Mouse (Mus musculus): Measurements from ENCODE around the gene Zfp764. TPM values are rescaled to one million over a fixed set of nuclear protein-coding genes. Genes with fewer than 3 reads are reported as not detected.

The Zfp764 gene
- polyA plus RNA-seq, 1 experiment from 2014 or later = 4.2 TPM

DNA sequence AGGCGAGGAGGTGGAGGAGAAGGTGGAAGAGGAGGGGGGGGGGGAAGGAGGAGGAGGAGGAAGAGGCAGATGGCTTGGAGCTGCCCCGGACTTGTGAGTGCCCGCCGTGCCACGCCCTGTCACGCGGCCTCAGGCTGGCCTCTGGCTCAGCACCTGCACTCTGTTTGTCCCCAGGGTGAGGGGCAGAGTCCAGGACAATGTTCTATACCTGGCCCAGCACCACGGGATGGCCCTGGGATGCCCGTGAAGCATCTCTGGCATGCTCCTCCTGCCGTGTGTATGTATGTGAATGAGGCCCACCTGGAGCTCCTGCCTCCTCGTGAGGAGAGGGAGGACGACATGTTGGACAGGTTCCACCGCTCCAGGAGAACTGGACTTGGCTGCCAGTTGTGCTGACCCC is 45.2 kb downstream of the Zfp764 start:
- Histone ChIP-seq H3K27me3 (replicated peaks) (peaks cover 19% of the 10 kb centered on the region; the same call in 1 of the 2 replicates), H3K9me3 (replicated peaks) (no peaks in the 10 kb centered on the region), H3K4me2 (no peak overlapping the region), H3K36me3 (no peaks in the 10 kb centered on the region), H3K4me3 (replicated peaks) (no peak overlapping the region), H3K9ac (replicated peaks) (no peak overlapping the region), H3K4me1 (peaks cover 11% of the 10 kb centered on the region), H3K27ac (replicated peaks) (no peak overlapping the region)
- ATAC-seq (ENCODE audit: low FRiP score) = no peak
- WGBS = 55% methylated on average over 12 of the region's 13 CpGs

DNA sequence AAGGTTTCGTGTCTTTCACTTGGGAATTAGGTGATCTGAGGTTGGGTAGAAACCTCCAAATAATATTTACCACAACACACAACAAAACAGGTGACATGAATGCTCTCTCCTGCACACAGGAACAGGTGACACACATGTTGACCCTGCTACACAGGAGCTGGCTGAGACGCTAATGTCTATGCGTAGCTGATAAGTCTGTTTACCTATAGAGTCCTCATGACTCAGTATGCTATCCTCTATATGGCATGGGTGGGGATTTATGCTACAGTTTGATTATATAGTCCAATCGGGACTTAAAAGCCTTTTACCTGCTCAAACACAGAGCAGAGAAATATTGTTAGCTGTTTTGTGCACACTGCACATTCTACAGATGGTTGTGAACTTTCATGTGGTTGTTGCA is 46.4 kb downstream of the Zfp764 start:
- H3K27me3 ChIP-seq (replicated peaks) = peaks cover 16% of the 10 kb centered on the region; the same call in 1 of the 2 replicates
- H3K4me2 ChIP-seq = no peak overlapping the region
- no peaks in the 10 kb centered on the region for H3K36me3 ChIP-seq
- no peak overlapping the region for H3K4me3 ChIP-seq (replicated peaks)
- H3K4me1 ChIP-seq = peaks cover 11% of the 10 kb centered on the region
- no peak for ATAC-seq (ENCODE audit: low FRiP score)
- H3K9ac ChIP-seq (replicated peaks) = no peak overlapping the region
- H3K9me3 ChIP-seq (replicated peaks) = no peaks in the 10 kb centered on the region
- WGBS = 75% methylated on average over 4 of the region's 4 CpGs
- H3K27ac ChIP-seq (replicated peaks) = no peak overlapping the region

DNA sequence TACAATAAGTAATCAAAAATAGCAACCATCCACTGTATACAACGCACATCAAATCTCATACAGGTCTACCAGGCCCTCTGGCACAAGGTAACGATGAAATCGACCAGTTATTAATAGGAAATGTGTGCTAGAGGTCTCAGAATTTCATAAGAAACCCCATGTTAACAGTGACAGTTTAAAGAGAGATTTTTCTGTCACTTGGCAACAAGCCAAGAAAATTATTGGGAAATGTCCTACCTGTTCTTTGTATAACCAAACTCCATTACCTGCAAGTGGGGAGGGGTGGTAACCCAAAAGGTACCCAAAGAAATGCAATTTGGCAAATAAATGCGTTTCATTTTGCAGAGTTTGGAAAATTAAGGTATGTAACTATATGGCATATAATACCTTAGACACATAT is 48.1 kb downstream of the Zfp764 start:
- Histone ChIP-seq H3K4me1 (peaks cover 3% of the 10 kb centered on the region), H3K9me3 (replicated peaks) (no peaks in the 10 kb centered on the region), H3K4me2 (no peak overlapping the region), H3K9ac (replicated peaks) (no peak overlapping the region), H3K27ac (replicated peaks) (no peak overlapping the region), H3K36me3 (no peaks in the 10 kb centered on the region), H3K4me3 (replicated peaks) (no peak overlapping the region), H3K27me3 (replicated peaks) (peaks cover 16% of the 10 kb centered on the region; the same call in 1 of the 2 replicates)
- 72% methylated on average over 4 of the region's 4 CpGs for WGBS
- no peak for ATAC-seq (ENCODE audit: low FRiP score)

DNA sequence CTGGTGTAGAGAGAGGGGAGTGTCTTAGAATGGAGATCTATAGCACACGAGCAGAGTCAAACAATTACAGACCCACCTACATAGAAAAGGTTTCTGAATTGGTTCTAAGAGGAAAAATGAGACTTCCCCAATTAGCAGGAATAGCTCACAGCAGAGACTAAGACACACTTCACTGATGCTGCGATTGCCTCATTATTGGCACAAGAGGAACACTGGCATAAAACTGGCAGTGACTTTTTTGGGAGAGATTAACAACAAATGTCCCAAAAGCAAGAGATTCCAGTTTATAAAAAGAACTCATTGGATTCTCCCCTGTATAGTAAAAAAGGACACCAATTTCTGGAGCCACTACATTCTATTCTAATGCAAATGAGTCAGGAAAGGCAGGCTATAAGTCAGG is 48.8 kb downstream of the Zfp764 start:
- H3K27me3 ChIP-seq (replicated peaks) = peaks cover 16% of the 10 kb centered on the region; the same call in 1 of the 2 replicates
- H3K4me3 ChIP-seq (replicated peaks) = no peak overlapping the region
- ATAC-seq (ENCODE audit: low FRiP score) = no peak
- H3K27ac ChIP-seq (replicated peaks) = no peak overlapping the region
- H3K9ac ChIP-seq (replicated peaks) = no peak overlapping the region
- H3K36me3 ChIP-seq = no peaks in the 10 kb centered on the region
- 65% methylated on average over 2 of the region's 2 CpGs for WGBS
- no peaks in the 10 kb centered on the region for H3K4me1 ChIP-seq
- no peaks in the 10 kb centered on the region for H3K9me3 ChIP-seq (replicated peaks)
- H3K4me2 ChIP-seq = no peak overlapping the region

DNA sequence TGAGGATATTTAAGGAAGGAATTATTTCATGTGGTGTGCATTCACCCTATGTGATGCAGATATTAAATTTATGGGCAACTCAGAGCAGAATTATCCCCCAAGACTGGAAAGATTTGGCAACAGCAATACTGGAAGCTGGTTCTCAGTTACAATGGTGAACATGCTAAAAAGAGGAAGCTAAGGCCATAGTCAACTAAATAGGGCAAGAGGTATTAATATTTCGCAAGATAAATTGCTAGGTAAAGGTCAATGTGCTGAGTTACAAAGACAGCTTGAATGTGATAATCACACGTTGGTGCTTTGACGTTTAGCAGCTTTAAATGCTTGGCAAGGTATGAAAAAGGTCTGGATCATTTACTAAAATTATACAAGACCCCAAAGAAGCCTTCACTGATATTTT is 50.8 kb downstream of the Zfp764 start:
- 70% methylated on average over 3 of the region's 3 CpGs for WGBS
- H3K4me1 ChIP-seq = no peaks in the 10 kb centered on the region

More for the DNA sequence above, 50.8 kb downstream of the Zfp764 start:
- H3K4me3 ChIP-seq (replicated peaks) = no peak overlapping the region
- H3K27ac ChIP-seq (replicated peaks) = no peak overlapping the region
- no peak overlapping the region for H3K9ac ChIP-seq (replicated peaks)
- no peak for ATAC-seq (ENCODE audit: low FRiP score)
- no peaks in the 10 kb centered on the region for H3K36me3 ChIP-seq
- no peak overlapping the region for H3K4me2 ChIP-seq
- peaks cover 13% of the 10 kb centered on the region; the same call in 1 of the 2 replicates for H3K27me3 ChIP-seq (replicated peaks)
- H3K9me3 ChIP-seq (replicated peaks) = no peaks in the 10 kb centered on the region

Other genes with a start within 250 kb of the Zfp764 start
- 64.2 and 65.8 TPM in 2 replicates for gene Cd2bp2, start 210.8 kb downstream of the Zfp764 start, polyA plus RNA-seq (2015; fragmentation: Nextera tagmentation; extraction: Ambion mirVana)
- gene Tbc1d10b, start 198.4 kb downstream of the Zfp764 start, polyA plus RNA-seq (2015; fragmentation: Nextera tagmentation; extraction: Ambion mirVana) = 30.0 and 35.6 TPM in 2 replicates
- 42.1 and 72.2 TPM in 2 replicates for gene Mylpf, start 197.9 kb downstream of the Zfp764 start, polyA plus RNA-seq (2015; fragmentation: Nextera tagmentation; extraction: Ambion mirVana)
- 47.5 and 48.8 TPM in 2 replicates for gene Zfp553, start 173.8 kb downstream of the Zfp764 start, polyA plus RNA-seq (2015; fragmentation: Nextera tagmentation; extraction: Ambion mirVana)
- 15.8 and 40.6 TPM in 2 replicates for gene Sept1, start 173.7 kb downstream of the Zfp764 start, polyA plus RNA-seq (2015; fragmentation: Nextera tagmentation; extraction: Ambion mirVana)
- gene Zfp771, start 162.5 kb downstream of the Zfp764 start, polyA plus RNA-seq (2015; fragmentation: Nextera tagmentation; extraction: Ambion mirVana) = 72.3 and 83.5 TPM in 2 replicates
- 128 and 136 TPM in 2 replicates for gene Dctpp1, start 146.1 kb downstream of the Zfp764 start, polyA plus RNA-seq (2015; fragmentation: Nextera tagmentation; extraction: Ambion mirVana)
- gene Sephs2, start 132.8 kb downstream of the Zfp764 start, polyA plus RNA-seq (2015; fragmentation: Nextera tagmentation; extraction: Ambion mirVana) = 67.5 and 73.1 TPM in 2 replicates
- 0.18 and 5.4 TPM in 2 replicates for gene Itgal, start 110.6 kb downstream of the Zfp764 start, polyA plus RNA-seq (2015; fragmentation: Nextera tagmentation; extraction: Ambion mirVana)
- gene Zfp768, start 61.2 kb downstream of the Zfp764 start, polyA plus RNA-seq (2015; fragmentation: Nextera tagmentation; extraction: Ambion mirVana) = 17.4 and 17.8 TPM in 2 replicates
- 8.1 and 8.5 TPM in 2 replicates for gene Zfp747, start 30.8 kb downstream of the Zfp764 start, polyA plus RNA-seq (2015; fragmentation: Nextera tagmentation; extraction: Ambion mirVana)
- gene 9130019O22Rik, start 19.7 kb downstream of the Zfp764 start, polyA plus RNA-seq (2015; fragmentation: Nextera tagmentation; extraction: Ambion mirVana) = 4.4 and 4.8 TPM in 2 replicates
- gene E430018J23Rik, start 13.2 kb downstream of the Zfp764 start, polyA plus RNA-seq (2015; fragmentation: Nextera tagmentation; extraction: Ambion mirVana) = 5.0 and 5.2 TPM in 2 replicates
- gene Zfp688, start 15.2 kb upstream of the Zfp764 start, polyA plus RNA-seq (2015; fragmentation: Nextera tagmentation; extraction: Ambion mirVana) = 29.2 and 30.6 TPM in 2 replicates
- 13.4 TPM in 2 replicates for gene Zfp689, start 42.3 kb upstream of the Zfp764 start, polyA plus RNA-seq (2015; fragmentation: Nextera tagmentation; extraction: Ambion mirVana)
- gene Prr14, start 52.8 kb upstream of the Zfp764 start, polyA plus RNA-seq (2015; fragmentation: Nextera tagmentation; extraction: Ambion mirVana) = 35.9 and 37.5 TPM in 2 replicates
- 10.7 and 12.2 TPM in 2 replicates for gene Fbrs, start 72.4 kb upstream of the Zfp764 start, polyA plus RNA-seq (2015; fragmentation: Nextera tagmentation; extraction: Ambion mirVana)
- gene Srcap, start 105.2 kb upstream of the Zfp764 start, polyA plus RNA-seq (2015; fragmentation: Nextera tagmentation; extraction: Ambion mirVana) = 46.7 and 48.3 TPM in 2 replicates
- gene Gm42715, start 112.8 kb upstream of the Zfp764 start, polyA plus RNA-seq (2015; fragmentation: Nextera tagmentation; extraction: Ambion mirVana) = 13.3 and 14.7 TPM in 2 replicates
- gene Tmem265, start 154.6 kb upstream of the Zfp764 start, polyA plus RNA-seq (2015; fragmentation: Nextera tagmentation; extraction: Ambion mirVana) = 6.9 and 7.3 TPM in 2 replicates
- gene Phkg2, start 166.5 kb upstream of the Zfp764 start, polyA plus RNA-seq (2015; fragmentation: Nextera tagmentation; extraction: Ambion mirVana) = 57.4 and 60.6 TPM in 2 replicates
- 7.1 and 7.4 TPM in 2 replicates for gene Ccdc189, start 181.8 kb upstream of the Zfp764 start, polyA plus RNA-seq (2015; fragmentation: Nextera tagmentation; extraction: Ambion mirVana)
- 37.9 and 38.5 TPM in 2 replicates for gene Rnf40, start 181.9 kb upstream of the Zfp764 start, polyA plus RNA-seq (2015; fragmentation: Nextera tagmentation; extraction: Ambion mirVana)
- gene Zfp629, start 209.0 kb upstream of the Zfp764 start, polyA plus RNA-seq (2015; fragmentation: Nextera tagmentation; extraction: Ambion mirVana) = 14.5 and 15.8 TPM in 2 replicates

All from neural tube, embryonic 15.5 days (tissue).